Mouse (Mus musculus) lung, postnatal 36 days (tissue): ENCODE measurements around the gene Hbq1a.

Source experiments
- DNase-seq: peaks from one replicate; pipeline ENCODE4 v3.0.0; 2022; ENCODE audit warnings: mixed read lengths

Gene Hbq1a

DNA sequence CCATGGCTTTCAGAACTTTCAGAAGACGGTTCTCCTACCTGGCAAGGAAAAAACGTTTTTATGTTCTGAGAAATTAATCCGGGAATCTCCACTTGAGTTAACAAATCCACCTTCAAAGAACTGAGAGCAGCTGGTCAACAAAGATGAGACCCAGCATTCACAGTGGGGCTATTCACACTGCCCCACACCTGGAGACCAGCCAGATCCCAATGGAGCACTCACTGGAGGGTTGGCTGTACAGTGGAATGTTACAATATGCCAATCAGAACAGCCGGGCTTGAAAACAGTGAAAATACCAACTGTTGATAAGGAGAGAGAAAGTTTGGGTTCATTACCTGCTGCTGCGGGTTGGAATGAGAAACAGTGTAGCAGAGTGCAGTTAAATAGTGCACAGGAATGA is 32.0 kb downstream of the Hbq1a start:
- no peak for DNase-seq

DNA sequence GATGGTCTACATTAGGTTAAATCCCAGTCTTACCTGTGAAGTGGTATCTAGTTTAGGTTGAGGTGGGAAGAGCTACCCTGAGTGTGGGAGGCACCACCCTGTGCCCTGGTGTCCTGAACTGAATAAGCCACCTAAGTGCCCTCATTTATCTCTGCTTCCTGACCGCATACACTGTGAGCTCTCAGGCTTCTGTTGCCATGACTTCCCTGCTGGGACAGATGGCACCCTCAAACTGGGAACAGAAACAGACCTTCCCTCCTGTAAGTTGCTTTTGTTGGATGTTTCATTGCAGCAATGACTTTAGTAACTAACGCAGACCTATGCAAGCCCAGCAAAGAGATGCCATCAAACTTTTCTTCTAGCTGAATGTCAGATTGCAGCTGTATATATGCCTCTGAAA is 33.4 kb downstream of the Hbq1a start:
- no peak for DNase-seq

DNA sequence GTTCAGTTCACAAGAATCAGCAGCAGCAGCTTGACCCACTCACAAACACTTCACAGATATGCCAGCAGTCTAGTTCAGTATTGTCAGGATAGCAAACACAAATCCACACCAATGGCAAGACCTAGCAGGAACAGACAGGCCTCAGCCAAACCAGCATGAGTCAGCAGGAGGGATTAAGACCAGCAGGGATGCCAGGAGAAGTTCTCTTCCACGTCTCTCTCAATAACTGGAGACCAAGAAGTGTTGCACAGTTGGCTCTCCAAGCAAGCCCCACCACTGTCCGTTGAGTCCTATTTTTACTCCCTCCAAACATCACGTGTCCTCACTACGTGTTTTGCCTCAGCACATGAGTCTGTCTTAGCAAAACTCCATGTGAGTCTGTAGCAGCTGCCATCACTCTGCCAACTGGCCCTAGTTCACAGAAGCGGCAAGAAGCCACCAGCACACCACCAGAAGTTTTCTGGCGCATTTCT is 36.6 kb downstream of the Hbq1a start:
- DNase-seq = peak; percentile 76

DNA sequence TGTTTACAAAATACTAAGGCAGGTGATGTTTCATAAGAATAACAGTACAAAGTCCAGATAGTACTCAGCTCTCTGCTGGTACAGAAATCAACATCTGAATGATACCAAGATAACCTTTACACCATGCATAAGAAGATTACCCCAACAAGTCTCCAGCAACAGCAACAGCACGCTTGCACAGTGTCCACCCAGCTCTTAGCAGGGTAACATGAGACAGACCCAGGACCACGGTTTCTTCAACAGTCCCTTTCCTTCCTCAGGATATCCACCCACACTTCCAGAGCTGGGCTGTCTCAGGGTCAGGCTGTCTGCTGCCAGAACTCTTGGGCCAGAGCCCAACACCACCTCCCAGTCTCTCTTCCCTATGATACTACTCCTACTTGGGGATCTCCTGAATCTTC is 39.3 kb downstream of the Hbq1a start:
- peak; percentile 71 for DNase-seq

DNA sequence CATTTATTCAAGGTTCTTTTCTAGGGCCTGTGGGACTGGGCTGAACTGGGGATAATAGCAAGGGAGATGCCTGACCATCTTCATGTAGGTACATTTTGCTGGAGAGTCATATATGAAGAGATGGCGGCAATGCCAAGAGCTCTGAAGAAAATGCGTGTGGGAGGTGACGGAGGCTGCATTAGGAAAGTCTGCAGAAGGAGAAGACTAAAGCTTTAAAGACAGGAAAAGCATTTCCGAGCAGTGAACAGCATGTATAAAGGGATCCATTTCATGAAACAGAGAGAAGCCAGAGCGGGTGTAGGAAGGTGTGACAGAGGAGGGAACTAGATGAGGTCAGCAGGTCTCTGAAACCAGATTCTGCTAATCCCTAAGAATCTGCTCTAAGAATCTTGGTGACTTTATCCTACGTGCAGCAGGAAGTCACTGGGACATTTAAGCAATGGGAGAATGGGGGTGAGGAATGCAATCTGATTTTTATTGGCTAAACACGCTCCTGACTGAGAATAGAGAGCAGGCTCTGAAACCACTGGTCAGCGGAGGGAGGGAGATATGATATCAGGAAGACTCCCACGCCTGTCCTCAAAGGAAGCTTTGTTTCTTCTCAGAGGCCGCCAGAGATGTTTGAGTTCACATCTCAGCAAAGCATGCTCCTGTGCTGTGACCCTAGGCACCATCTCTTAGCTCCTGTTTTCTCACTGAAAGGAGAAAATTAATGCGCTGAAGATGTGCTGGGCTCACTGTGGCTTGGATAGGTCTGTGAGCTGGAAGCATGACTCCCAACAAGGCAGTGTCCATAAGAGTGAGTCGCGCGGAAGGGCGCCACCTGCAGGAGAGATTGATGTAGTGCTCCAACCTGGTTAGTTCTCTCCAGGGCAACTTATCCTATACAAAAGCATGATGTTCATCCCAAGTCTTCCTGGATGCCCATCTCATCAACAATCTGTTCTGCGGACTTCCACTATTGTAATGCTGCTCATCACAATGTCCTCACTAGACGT is 40.9 kb downstream of the Hbq1a start:
- peak; percentile 61 for DNase-seq

DNA sequence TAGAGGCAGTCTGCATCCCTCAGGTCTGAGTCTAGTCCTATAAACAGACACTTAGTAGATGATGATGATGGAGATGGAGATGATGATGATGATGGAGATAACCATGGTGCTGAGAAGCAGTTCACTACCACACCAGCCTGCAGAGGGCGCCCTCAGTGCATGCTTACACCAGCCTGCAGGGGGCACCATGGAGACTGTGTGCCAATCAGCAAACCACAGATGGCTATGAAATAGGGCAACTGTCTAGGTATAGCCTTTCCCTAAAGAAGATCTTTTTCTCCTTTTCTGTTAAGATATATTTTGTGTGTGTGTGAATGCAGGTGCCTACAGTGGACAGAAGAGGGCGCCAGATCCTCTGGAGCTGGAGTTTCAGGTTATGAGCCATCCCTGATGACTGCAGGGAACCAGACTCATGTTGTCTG is 42.9 kb downstream of the Hbq1a start:
- DNase-seq = peak; percentile 72

DNA sequence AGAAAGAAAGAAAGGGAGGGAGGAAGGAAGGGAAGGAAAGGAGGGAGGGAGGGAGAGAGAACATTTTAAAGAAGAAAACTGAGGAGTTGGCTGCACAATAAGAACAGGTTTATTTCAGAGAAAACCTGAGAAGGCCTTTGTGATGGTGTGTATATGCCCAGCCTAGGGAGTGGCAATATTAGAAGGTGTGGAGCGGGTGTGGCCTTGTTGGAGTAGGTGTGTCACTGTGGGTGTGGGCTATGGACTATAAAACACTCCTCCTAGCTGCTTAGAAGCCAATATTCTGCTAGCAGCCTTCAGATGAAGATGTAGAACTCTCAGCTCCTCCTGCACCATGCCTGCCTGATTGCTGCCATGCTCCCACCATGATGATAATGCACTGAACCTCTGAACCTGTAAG is 43.5 kb downstream of the Hbq1a start:
- DNase-seq = no peak

DNA sequence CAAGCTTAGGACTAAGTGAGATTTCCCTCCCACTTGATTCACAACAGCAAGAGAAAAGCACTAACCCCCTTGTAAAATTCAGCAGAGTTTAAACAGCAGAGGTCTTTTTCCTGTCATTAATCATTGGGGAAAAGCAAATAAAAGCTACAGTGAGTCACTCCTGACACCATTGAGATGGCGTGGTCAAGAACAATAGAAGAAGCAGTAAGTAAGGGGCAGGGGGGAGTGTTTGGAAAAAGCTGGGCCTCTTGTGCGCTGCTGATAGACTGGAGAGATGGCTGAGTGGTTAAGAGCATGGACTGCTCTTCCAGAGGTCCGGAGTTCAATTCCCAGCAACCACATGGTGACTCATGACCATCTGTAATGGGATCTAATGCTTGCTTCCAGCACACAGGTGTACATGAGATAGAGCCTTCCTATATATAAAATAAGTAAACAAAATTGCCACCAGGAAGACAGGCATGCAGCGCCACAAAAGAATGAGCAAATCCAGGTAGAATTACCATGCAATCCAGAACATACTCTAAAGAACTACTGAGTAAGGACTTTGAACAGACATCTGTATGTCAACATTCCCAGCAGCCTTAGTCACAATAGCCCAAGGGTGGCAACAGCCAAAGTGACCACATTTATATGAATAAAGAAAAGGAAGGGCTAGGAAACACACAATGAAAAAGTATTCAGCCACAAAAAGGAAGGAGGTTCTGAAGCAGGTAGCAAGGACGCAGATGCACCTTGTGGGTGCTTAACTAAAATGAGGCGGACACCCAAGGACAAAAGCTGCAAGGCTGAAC is 45.8 kb downstream of the Hbq1a start:
- DNase-seq = no peak

DNA sequence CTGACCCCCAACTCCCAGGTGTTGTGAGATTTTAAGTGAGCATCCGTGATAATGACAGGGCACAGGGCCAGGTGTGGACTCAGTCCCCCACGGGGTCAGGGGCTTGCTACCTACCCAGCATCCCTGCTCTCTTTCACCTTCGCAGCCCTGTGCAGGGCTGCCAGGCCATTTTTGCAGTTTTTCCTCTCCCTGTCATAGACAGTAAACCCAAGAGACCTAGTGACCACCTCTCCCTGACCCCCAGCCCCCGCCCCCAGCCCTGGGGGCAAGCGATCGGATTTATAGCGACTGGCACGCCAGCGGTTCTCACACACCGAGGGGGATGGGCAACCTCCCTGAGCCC is 47.4 kb downstream of the Hbq1a start:
- DNase-seq = no peak

DNA sequence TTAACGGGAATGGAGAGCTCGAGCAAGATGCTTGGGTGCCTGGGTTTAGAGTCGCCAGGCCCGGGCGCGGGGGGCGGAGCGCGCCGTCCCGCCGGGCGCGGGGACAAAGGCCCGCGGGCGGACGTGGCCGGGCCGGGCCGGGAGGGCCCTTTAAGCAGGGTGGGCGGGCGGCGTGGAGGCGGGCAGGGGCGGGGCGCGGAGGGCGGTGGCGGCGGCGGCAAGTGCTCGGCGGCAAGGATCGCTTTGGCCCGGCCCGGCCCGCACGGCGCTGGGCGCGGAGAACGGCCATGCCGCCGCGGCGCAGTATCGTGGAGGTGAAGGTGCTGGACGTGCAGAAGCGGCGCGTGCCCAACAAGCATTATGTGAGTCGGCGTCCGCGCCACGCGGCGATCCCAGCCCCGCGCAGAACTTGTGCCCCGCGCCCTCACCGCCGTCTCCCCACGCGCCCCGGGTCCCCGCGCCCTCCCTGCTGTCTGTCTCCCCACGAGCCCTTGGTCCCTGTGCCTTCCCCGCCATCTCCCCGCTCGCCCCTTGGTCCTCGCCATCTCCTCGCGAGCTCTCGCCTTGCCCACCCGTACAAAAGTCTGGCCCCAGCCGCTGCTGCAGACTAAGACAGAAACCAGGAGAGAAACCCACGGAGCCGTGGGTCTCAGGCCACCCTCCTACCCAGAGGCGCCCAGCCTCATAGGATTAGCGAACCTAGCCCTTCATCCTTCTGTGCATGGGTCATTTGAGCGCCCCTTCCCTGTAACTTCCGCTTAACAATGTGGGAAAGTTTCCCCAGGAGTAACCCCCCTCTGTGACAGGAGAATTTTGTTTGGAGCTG is 48.0 kb downstream of the Hbq1a start, which contains the start of gene Sh3pxd2b:
Gene Sh3pxd2b (plus strand): TSS at position 214 of the 826 bp plus-strand sequence.
- peak; percentile 62 for DNase-seq

DNA sequence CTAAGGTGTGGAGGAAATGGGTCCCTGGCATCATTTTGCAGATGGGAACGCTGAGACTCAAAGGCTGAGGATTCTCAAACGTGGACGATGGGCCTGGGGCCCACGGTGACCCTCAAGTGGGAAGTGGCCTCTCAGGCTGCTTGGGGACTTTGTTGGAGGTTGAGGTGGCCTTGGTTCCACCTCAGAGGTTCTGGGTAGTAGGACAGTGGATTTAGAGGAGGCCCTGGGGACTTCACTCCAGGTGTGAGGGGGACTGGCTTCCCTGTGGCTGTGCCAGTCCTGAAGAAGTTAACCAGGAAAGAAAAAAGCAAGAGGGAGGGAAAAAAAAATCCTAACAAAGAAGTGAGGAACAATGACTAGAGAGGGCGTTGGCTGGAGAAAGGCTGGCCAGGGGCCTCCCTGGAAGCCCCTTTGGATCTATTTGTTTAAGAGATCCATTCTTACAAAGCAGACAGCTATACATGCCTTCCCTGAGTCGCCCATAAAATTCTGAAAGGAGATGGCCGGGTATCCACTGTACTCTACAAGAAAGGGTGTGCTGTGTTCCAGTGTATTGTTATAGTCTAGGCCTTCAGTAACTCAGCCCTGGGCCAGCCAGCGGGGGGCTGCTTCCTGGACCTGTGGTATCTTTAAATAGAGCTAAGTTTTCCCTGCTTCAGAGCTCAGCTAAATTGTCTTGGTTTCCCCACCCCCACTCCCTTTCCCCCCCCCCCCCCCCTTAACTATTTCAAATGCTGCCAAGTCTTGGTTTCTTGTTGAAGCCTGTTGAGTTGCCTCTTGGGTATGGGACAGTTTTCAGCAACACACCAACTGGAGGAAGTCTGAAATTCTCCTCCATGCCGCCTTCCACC is 48.8 kb downstream of the Hbq1a start:
- DNase-seq = no peak

DNA sequence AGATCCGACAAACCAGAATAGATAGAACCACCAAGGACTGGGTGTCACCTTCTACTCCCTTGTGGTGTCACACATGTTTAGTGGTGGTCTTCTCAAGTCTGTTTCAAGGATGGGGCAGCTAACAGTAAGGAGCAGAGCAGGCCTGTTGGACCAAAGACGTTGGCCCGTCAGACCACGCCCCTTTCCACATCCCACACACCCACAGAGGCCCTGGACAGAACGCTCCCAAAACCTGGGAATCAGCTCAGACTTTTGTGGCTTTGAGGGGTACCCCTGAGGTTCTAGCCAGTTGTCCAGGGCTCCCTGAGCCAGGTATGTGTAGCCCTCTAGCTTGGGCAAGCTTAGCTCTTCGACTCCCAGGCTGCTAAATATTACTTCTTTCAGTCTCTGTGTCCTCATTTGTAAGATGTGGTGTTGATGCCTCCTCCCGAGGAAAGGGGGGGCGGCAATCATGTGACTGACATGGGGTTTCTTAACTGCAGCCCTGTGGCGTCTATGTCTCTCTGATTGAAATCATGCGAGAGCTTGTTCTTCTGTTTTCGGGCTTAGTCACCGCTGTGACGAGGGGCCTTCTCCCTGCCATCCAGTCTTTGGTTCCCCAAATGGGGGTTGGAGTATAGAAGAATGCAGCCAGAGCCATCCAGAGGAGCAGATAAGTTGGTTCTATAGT is 49.5 kb downstream of the Hbq1a start:
- peak; percentile 70 for DNase-seq
